Mouse (Mus musculus): ENCODE measurements around the gene P2rx7. TPM values are rescaled to one million over a fixed set of nuclear protein-coding genes. Genes with fewer than 3 reads are reported as not detected.

Gene P2rx7
- total RNA-seq, 2 experiments from 2014 or later, result 3.5 to 5.2 TPM

DNA sequence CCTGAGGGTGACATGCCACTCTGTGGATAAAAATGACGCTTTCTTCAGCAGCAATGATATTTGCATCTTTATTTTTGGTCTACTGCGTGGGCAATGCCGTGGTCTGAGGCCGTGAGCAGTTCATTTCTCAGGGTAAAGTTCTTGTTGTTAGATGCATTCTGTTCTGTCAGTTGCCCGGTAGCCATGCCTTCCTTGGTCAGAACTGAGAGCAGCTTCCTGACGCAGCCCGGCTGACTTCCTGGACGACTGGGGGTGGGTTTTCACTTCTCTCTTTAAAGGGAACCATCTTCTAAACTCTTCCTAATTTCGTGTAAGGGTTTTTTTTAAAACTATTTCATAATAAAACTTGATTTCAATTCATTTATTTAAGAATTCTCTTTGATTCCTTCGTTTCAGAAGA lies 40.2 kb downstream of the P2rx7 start:
- intact Hi-C loops (cut with DNase I), result no loop called here
- DNase-seq, result no peak

DNA sequence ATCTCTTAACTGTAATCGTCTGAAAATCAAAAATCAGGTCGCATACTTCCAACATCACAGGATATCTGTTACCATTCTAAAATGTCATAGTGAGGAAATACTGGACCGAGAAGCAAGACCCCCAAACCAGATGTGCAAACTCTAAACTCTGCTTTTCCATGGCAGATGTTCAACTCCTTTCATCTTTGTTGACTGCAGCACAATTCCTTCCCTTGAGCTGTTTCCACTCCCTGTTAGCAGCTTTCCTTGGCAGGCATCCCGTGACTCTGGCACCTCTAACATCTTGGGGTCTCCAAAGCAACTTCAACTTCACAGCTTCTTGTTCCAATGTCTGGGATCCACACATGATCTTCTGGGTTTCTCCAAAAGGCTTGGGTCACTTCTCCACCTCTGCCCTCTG lies 43.7 kb downstream of the P2rx7 start:
- intact Hi-C loops (cut with DNase I), result no loop called here
- DNase-seq, result no peak

DNA sequence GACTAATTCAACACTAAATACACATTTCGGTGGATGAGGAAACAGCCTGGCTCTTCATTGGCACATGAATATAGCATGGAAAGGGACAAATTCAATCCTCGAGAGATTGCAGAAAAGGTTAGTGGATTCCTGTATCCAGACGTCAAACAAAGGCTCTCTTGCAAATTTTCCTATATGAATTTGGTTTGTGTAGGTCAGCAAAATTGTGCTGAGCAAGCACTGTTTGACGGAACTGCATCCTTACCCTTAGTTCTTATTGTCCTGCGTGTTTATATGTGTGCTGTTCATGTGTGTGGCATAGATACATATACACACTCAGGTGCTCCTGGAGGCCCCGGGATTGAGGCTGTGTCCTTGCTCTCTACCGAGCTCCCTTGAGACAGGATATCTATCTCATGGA lies 45.4 kb downstream of the P2rx7 start:
- intact Hi-C loops (cut with DNase I), result no loop called here
- DNase-seq, result no peak

DNA sequence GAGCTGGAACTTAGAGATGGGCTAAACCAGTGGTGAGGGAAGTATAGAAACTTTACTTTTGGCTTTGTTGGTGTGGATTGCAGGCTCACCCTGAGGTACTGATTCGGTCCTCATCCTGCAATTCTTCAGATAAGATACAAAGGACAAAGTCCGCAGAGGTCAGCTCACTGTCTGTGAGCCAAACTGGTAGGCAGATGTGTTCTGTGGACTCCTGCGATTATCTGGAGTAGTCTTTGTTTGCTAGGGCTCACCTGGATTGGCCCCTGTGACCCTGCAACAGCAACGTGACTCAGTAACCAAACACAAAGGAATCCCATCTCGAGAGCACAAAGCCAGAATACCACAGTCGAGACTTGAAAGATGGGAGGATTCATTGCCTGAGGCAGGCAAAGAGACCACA lies 46.8 kb downstream of the P2rx7 start:
- no peak for DNase-seq
- intact Hi-C loops (cut with DNase I), result no loop called here

DNA sequence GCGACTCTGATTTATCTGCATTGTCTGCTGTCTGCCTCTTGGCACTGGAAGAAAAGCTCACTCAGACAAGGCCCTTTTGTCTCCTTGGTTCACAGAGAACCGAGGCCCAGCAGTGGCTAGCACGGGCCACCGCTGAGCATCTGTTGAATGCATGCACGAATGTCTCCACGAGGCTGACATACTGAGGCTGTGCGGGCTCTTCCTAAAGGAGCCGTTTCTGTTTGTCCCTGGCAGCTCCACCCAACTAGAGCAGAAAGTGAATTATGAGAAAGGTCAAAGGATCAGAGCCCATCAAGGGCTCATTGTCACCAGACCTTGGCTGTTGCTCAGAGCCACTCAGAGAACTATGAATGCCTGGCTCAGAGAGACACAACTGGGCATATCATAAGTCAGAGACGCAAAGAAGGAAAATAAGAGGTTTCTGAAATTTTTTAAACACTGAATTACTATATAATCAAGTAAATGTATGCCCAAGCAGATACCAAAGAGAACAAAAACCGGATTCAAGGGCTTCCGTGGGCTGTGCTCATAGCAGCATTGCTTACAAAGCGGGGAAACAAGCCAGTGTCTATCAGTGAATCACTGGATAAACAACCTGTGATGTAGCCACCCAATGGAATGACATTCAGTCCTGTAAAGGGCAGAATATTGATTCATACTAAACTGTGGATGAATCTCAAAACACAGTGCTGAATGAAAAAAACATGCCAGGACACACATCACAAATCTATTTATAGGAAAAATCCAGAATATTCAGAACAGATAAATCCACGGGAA lies 49.9 kb downstream of the P2rx7 start:
- intact Hi-C loops (cut with DNase I), result no loop called here
- peak in 1 of 2 experiments; percentile 30 for DNase-seq

DNA sequence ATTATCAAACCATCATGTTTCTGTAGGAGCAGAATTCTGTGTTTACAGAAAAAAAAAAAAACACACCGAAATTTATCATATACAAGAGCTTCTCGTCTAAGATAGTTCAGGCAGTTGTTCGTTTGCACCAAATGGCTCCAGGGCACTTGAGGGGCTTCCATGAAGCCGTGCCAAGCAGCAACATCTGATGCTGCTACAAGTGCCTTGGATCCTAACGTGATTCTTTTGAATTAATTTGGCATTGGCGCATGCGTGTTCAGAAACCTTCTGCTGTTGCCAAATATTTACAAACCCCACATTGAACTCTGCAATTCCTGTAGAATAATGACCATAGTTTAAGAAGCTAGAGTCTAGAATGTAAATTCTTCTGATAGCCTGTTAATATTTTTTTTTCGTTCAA lies 51.8 kb downstream of the P2rx7 start:
- intact Hi-C loops (cut with DNase I), result no loop called here
- no peak for DNase-seq

DNA sequence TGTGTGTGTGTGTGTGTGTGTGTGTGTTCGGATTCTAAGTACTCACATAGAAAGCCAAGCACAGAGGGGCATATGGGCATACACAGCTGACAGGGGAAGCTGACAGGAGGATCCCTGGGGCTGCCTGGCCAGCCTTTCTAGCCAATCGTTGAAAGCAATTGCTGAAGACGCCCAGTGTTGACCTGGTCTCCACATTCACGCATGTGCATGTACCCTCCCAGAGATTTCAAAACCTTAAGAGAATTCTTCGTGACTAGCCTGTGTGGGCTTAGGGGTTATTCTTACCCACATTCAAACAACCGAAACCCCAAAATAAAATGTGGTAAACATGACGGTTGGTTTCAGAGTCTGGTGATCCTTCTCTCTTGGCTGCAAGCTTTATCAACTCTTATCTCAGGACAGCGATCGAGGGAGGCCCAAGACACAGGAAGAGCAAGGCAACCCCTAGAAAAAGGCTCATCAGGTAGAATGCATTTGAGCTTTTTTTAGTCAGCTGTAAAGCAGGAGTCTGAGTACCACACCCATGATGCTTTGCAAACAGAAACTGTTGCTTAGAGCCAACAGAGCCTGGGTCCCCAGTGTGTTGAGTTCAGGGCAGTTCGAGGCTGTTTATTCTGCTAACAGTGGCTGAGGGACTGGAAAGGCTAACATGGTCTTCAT lies 54.5 kb downstream of the P2rx7 start:
- no peak for DNase-seq
- intact Hi-C loops (cut with DNase I), result no loop called here

DNA sequence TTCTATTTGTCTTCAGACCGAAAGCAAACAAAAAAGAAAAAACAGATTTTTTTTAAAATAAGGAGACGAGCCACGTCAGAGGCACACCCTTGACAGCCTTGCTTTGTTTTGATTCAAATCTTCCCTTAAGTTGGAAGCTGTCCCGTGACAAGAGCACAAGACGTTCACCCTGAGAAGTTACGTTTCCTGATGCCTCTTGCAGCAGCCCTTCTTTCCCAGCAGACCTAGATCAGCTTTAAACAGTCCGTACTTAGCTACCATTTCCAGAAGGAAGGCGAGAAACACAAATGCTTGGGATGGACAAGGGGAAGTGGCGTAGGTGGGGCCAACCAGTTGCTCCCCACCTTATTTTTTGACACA lies 55.0 kb downstream of the P2rx7 start:
- DNase-seq, result no peak
- intact Hi-C loops (cut with DNase I), result no loop called here

DNA sequence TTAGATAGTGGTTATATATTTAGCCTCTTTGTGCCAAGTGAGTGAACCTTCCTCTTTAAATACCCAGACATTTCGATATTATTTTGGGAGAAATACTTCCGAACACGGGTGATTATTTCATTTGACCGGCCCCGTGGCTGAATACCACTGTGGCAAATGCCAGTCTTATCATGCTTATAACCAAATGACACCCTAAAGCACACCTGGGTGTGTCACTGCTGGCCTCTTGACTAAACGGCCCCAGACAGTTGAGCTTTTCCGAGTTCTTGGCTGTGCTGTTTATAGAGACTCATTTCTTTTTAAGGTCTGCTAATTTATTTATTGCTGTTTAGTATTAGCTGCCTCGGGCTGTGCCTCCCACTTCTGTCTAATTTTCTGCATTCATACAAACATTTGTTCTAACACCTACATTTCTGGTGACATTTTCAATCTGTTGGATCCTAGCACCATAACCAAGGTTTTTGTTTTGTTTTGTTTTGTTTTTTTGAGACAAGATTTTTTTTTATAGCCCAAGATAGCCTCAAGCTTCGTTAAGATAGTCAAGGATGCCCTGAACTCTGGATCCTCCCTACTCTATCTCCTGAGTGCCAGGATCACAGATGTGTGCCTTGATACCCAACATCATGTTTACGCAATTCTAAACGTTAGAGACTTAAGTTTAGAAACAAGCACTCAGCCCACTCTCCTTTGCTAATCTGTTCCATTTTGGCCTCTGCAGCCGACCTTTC lies 56.6 kb downstream of the P2rx7 start:
- intact Hi-C loops (cut with DNase I), result no loop called here
- no peak for DNase-seq

DNA sequence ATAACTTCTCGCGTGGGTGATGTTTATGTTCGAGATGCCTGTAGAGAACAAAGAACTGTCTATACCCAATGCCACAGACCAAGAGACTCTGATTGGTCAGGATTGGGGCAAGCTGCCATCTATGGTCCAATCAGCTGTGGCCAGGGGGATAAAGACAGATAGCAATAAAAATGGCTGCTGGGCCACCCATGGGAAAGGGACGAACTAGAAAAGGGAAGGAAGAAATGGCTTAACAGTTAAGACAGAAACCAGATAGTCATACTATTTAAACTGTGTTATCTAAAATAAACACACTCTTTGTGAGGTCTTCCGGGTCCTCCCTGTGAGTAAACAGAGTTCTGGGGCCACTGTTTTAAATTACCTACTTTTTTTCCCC lies 57.1 kb downstream of the P2rx7 start:
- intact Hi-C loops (cut with DNase I), result no loop called here
- no peak for DNase-seq

DNA sequence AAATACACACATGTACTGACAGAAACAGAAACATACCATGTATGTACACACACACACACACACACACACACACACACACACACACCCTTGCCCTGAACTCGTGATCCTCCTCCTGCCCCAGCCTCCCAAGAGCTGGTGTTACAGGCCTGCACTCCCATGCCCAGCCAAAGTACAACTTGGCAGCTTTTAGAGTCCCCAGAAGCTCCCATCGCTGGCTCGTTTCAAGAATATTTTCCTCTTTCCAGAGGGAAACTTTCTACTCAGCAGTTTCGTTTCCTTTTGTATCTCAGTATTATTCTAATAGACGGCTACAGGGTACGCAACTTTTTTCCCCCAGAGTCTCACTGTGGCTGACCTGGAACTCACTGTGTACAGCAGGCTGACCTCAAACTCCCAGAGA lies 58.4 kb downstream of the P2rx7 start:
- no peak for DNase-seq
- intact Hi-C loops (cut with DNase I), result no loop called here

DNA sequence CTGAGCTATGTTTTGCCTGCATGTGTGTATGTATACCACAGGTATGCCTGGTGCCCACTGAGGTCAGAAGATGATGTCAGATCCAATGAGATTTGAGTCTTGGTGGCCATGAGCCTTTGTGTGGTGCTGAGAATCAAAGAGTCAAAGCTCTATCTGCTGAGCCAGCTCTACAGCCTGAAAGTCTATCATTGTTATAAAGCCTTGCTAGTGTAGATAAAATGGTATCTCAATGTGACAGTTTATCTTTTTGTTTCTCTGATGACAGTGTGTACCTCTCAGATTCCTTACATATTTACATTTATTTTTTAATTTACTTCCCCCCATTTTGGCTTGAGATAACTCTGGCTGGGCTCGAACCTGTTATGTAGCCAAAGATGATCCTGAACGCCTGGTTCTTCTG lies 59.9 kb downstream of the P2rx7 start:
- DNase-seq, result no peak
- intact Hi-C loops (cut with DNase I), result no loop called here

DNA sequence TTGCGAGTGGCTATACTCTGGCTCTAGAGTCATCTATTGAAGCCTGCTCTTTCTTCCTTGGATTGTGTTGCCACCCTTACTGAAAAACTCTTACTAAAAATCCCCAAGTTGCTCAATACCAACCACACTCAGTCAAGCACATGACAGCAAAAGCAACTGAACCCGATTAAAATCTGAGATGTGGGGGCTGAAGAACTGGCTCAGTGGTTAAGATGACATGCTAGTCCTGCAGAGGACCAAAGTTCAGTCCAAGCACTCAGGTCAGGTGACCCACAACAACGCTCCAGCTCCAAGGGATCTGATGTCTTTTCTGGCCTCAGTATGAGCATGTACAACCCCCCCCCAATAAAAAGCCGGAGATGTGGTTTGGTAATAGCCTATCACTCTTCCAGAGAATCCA lies 60.9 kb downstream of the P2rx7 start:
- intact Hi-C loops (cut with DNase I), result no loop called here
- no peak for DNase-seq

DNA sequence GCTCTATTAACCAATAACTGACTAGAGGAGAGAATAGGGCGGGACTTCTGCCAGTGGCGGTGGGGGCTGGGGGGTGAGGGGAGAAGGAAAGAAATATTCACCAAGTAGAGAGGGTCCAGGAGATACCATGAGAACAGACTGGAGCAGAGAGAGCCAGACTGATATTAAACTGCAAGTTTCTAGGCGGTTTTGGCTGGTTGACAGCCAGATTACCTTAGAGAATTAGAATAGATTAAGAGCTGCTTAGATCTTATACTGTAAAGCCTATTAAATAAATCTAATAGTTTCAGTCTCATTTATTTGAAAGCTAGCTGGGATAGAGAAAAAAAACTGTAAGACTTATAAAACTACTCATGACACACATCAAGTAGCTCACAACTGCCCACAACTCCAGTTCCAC lies 61.5 kb downstream of the P2rx7 start:
- intact Hi-C loops (cut with DNase I), result no loop called here
- DNase-seq, result no peak

DNA sequence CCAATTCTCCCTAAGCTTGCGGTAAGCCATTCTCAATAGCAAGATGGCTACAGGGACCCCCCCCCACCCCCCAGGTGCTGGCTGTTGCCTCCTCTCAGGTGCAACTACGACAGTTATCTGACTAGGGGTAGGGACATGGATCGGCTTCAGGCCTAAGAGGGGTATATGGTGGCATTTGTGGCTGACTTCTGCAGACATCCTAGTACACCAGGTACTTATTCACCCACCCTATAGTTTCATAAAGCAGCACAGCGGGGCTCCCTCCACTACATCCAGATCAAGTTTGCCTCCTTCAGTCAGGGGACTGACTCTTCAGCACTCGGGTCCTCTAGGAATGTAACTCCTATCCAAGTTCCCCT lies 63.2 kb downstream of the P2rx7 start:
- DNase-seq, result no peak
- intact Hi-C loops (cut with DNase I), result no loop called here

DNA sequence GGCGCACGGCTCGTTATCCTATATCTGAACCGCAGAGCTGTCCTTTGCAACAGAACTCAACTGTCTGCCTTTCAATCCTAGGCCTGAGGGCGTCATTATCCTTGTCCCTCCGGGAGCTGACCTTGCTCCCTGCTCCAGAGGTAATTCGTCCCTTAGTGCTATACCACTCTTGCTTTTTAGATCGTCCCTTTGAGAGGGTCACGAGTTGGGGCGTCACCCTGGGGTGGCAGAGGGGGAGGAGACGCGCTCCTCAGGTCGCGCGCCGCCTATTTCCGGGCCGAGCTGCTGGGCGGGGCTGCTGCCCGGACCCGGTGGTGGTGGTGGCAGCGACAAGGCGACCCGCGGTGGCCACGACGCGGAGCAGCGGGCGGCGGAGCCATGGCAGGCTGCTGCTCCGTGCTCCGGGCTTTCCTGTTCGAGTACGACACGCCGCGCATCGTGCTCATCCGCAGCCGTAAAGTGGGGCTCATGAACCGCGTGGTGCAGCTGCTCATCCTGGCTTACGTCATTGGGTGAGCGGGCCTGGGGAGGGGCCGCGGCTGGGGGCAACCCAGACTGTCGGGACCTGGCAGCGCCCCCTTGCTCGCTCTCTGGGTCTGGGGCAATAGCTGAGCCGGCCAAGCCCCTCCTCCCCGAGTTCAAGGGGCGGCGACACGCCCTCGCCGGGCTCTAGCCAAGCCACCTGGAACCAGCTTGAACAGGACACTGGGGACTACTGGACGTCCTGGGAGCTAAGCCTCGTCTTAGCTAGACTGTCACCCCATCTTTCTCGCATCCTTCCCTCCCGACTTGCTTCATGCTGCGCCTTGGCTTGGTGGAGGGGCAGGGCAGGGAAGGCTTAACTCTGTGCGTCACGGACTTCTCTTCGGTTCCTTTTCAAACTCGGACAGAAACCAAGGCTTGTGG lies 63.8 kb downstream of the P2rx7 start, which contains the start of gene P2rx4:
Gene P2rx4 (plus strand): TSS at position 269 of the 906 bp plus-strand sequence.
- intact Hi-C loops (cut with DNase I), result no loop called here
- DNase-seq, result peak; percentile 88 to 89

DNA sequence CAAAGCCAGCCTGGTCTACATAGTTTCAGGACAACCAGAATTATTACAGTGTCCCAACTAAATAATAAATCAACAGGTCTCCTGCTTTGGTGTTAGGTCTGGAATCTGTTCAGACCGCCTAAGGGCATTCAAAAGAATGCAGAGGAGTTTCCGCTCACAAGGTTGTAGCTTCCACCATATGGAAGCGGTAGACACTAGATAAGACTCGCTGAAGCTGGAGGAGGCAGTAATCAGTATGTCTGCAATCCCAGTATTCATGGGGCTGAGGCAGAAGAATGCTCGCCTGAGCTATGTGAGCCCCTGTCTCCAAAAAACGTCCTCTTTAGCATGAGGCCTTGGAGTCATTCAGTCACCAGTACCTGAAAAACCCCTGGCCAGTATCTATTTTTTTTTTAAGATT lies 65.1 kb downstream of the P2rx7 start:
- intact Hi-C loops (cut with DNase I), result no loop called here
- no peak for DNase-seq

DNA sequence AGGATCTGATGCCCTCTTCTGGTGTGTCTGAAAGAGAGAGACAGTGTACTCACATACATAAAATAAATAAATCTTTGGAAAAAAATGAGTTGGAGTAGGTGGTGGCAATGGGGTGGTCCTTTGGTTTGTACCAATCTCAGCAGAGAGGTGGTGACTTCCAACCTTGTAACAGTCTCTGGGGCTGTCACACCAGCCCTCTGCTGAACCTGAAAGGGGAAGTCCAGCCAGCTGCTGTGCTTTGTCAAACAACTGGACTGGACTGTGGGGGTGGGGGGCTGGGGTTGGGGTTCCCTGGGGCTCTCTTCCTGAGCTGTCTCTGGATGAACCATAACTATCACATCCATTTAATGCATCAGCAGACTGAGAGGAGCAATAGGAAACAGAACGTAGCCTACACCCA lies 72.0 kb downstream of the P2rx7 start:
- DNase-seq, result no peak
- intact Hi-C loops (cut with DNase I), result loop anchor here (5.0 kb wide), 1 partner anchor 283 kb away; no protein-coding TSS in a partner anchor

DNA sequence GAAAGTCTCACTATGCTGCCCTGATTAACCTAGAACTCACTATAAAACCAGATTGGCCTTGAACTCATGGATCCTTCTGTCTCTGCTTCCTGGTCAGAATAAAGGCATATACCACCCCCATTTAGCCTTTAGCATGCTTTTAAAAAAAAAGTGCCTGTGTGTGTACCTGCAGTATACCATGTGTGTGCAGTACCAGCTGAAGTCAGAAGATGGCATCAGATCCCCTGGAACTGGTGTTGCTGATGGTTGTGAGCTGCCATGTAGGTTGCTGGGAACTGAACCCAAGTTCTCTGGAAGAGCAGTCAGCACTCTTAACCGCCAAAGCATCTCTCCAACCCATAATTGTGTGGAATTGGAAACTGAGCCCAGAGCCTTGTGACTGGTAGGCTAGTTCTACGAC lies 73.1 kb downstream of the P2rx7 start:
- intact Hi-C loops (cut with DNase I), result loop anchor here (5.0 kb wide), 1 partner anchor 284 kb away; no protein-coding TSS in a partner anchor
- DNase-seq, result no peak

DNA sequence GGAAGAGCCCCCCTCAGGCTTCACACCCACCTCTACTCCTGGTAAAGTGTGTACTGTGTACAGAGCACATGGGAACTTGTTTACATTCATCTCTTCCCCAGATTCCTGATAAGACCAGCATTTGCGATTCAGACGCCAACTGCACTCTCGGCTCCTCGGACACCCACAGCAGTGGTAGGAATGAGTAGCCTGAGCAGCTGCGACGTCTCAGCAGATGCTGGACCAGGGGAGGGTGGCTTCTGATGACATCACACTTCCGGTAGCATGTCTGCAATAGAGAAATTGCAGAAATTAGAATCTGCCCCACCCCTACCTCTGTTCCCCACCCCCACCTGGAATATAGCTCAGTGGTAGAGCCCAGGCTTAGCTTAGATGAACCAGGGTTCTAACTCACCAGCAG lies 74.7 kb downstream of the P2rx7 start:
- intact Hi-C loops (cut with DNase I), result loop anchor here (5.0 kb wide), 1 partner anchor 286 kb away; no protein-coding TSS in a partner anchor

DNA sequence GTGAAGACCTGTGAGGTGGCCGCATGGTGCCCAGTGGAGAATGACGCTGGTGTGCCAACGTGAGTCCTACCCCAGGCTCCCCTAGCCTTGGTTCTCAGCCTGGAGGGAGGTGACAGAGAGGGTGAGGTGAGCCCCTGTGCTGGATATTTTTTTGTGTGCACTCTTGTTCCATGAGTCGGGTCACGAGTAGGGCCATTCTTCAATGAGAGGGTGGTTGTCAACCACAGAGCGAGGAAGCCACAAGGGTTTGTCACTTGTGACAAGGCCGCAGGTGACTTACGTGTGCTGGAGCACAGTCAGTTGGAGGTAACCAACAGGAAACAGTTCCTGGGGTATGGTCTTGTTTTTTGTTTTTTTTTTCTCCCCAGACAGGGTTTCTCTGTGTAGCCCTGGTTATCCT lies 75.5 kb downstream of the P2rx7 start:
- DNase-seq, result no peak

More for the DNA sequence above, 74.7 kb downstream of the P2rx7 start:
- no peak for DNase-seq

More for the DNA sequence above, 75.5 kb downstream of the P2rx7 start:
- intact Hi-C loops (cut with DNase I), result loop anchor here (5.0 kb wide), 1 partner anchor 287 kb away; no protein-coding TSS in a partner anchor

All from heart, postnatal 10 days (tissue).